In the genomic region with DNA sequence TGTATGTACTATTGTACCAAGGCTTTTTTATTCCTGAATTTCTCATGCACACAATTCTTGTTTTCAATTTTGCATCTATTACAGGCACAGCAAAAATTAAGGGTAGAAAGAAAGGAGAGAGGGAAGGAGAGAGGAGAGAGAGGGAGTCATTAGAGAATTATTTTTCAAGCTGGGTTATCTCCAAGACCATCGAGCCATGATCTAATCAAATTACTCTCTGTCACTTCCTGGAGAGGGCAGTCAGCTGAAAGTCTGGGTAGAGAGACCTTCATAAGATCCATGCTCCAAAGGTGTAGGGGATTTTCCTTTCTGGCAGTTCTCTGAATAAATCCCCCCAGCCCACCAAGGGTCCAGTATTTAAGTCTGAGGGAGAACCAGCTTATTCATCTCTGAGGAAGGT, we compare ENCODE assay signal across 26 mouse cellular contexts.
DNase-seq lines count a peak whose midpoint lies in the region; ATAC-seq and TF ChIP-seq lines count a peak whose summit lies in the region.
"Had no signal": no experiment of that assay in that cellular context is flagged by ENCODE, and none has a peak within 500 bp of the region (broad histone marks: within the 10 kb centered on the region; RNA-seq: fewer than 3 reads in every experiment).

No protein-coding gene starts in this region.

- DNase-seq in midbrain, postnatal 0 days (ENCODE audit: low spot score), result peak; percentile 6
- DNase-seq in Muller cell, postnatal 12 days (ENCODE audit: inconsistent ontology term), result peak; percentile 85
- DNase-seq in retina, postnatal 1 day, result peak; percentile 70
- no peak for DNase-seq in heart, postnatal 14 days
- no peak for DNase-seq in T-cell, adult 2 months (ENCODE audit: low spot score)
- DNase-seq: adrenal gland, adult 2 months; adrenal gland, postnatal 10 days; adrenal gland, postnatal 25 days; B cell, adult 2 months; cerebellum, adult 11 months; cerebellum, adult 2 months; cerebellum, adult 9-10 months; cerebellum, postnatal 36 days; embryo, embryonic 11 days had no signal

- intact Hi-C loops in heart, postnatal 14 days (cut with DNase I), result no loop called here

- WGBS in midbrain, postnatal 0 days, result 70% methylated on average over 1 of the region's 1 CpGs
- 67% methylated on average over 1 of the region's 1 CpGs for WGBS in midbrain, embryonic 15.5 days

- no peaks in the 10 kb centered on the region for H3K36me3 ChIP-seq in midbrain, postnatal 0 days (ENCODE audit: insufficient read depth, low read length)
- no peaks in the 10 kb centered on the region for H3K36me3 ChIP-seq in midbrain, embryonic 15.5 days (replicated peaks)
- H3K36me3 ChIP-seq: embryonic facial prominence, embryonic 13.5 days; embryonic facial prominence, embryonic 15.5 days; forebrain, embryonic 10.5 days; forebrain, embryonic 12.5 days; G1E had no signal

- no peak overlapping the region for H3K4me2 ChIP-seq in midbrain, postnatal 0 days (ENCODE audit: low read depth, low read length, poor library complexity, severe bottlenecking)
- no peak overlapping the region for H3K4me2 ChIP-seq in midbrain, embryonic 15.5 days
- H3K4me2 ChIP-seq: embryonic facial prominence, embryonic 13.5 days; embryonic facial prominence, embryonic 15.5 days; forebrain, embryonic 12.5 days had no signal

- H3K27ac ChIP-seq in midbrain, postnatal 0 days (ENCODE audit: low read depth, low read length), result no peak overlapping the region
- H3K27ac ChIP-seq in midbrain, embryonic 15.5 days, result no peak overlapping the region
- H3K27ac ChIP-seq: embryonic facial prominence, embryonic 13.5 days; embryonic facial prominence, embryonic 15.5 days; forebrain, embryonic 10.5 days; forebrain, embryonic 12.5 days had no signal

- ATAC-seq in midbrain, postnatal 0 days (ENCODE audit: low FRiP score), result no peak
- no peak for ATAC-seq in midbrain, embryonic 15.5 days (replicated peaks)
- ATAC-seq: activated CD4-positive, CD25-positive, alpha-beta regulatory T cell, adult 4 months; CD4-positive, CD25-positive, alpha-beta regulatory T cell, adult 4 months; forebrain, embryonic 14.5 days; forebrain, embryonic 16.5 days had no signal

- no peaks in the 10 kb centered on the region for H3K9me3 ChIP-seq in midbrain, postnatal 0 days (ENCODE audit: low read length)
- no peaks in the 10 kb centered on the region for H3K9me3 ChIP-seq in midbrain, embryonic 15.5 days
- H3K9me3 ChIP-seq: embryonic facial prominence, embryonic 13.5 days; embryonic facial prominence, embryonic 15.5 days; forebrain, embryonic 10.5 days; forebrain, embryonic 12.5 days; G1E had no signal

- no peak overlapping the region for H3K9ac ChIP-seq in midbrain, postnatal 0 days (replicated peaks; ENCODE audit: low read length, poor library complexity, severe bottlenecking)
- no peak overlapping the region for H3K9ac ChIP-seq in midbrain, embryonic 15.5 days
- H3K9ac ChIP-seq: embryonic facial prominence, embryonic 13.5 days; embryonic facial prominence, embryonic 15.5 days; forebrain, embryonic 12.5 days had no signal

- H3K4me3 ChIP-seq in midbrain, postnatal 0 days (ENCODE audit: low read depth, low read length), result no peak overlapping the region
- no peak overlapping the region for H3K4me3 ChIP-seq in midbrain, embryonic 15.5 days
- H3K4me3 ChIP-seq: embryonic facial prominence, embryonic 13.5 days; embryonic facial prominence, embryonic 15.5 days; erythroblast, embryonic 14.5 days; forebrain, embryonic 10.5 days; forebrain, embryonic 12.5 days had no signal

- no peak for TF ChIP-seq CTCF in midbrain, postnatal 0 days (IDR thresholded peaks at IDR 0.05)

- H3K4me1 ChIP-seq in midbrain, postnatal 0 days (ENCODE audit: insufficient read depth, low read length), result no peaks in the 10 kb centered on the region
- H3K4me1 ChIP-seq in midbrain, embryonic 15.5 days, result no peaks in the 10 kb centered on the region
- H3K4me1 ChIP-seq: embryonic facial prominence, embryonic 13.5 days; embryonic facial prominence, embryonic 15.5 days; forebrain, embryonic 10.5 days; forebrain, embryonic 12.5 days had no signal

- H3K27me3 ChIP-seq in midbrain, postnatal 0 days (ENCODE audit: insufficient read depth, low read length), result no peaks in the 10 kb centered on the region
- H3K27me3 ChIP-seq in midbrain, embryonic 15.5 days (replicated peaks), result no peaks in the 10 kb centered on the region
- H3K27me3 ChIP-seq: CH12.LX; embryonic facial prominence, embryonic 13.5 days; embryonic facial prominence, embryonic 15.5 days; forebrain, embryonic 12.5 days had no signal

Comparison
In these comparisons a context has a peak if more than half of its experiments do, and no peak if none do; other contexts are left out.
1. DNase-seq: peak in midbrain, postnatal 0 days (single experiment), Muller cell, postnatal 12 days (single experiment) and retina, postnatal 1 day (single experiment); none in heart, postnatal 14 days (0 of 2) and T-cell, adult 2 months (single experiment).